Mouse (Mus musculus) hindbrain, embryonic 16.5 days (tissue): ENCODE results near the gene Tmed9. TPM values are rescaled to one million over a fixed set of nuclear protein-coding genes. Genes with fewer than 3 reads are reported as not detected.

Experiments used
- ATAC-seq: fragments of 200-750 bp; cut with Nextera tagmentation; 2 replicates; pipeline ENCODE4 v1.8.0; 2017; ENCODE audit warnings: moderate TSS enrichment, moderate library complexity
- H3K27ac ChIP-seq: fragments of 300-500 bp; sonication (generic); 2 replicates; pipeline ENCODE4 v1.5.1; 2014; ENCODE audit warnings: low read depth, mild to moderate bottlenecking, control low read depth, low read length, moderate library complexity
- H3K27me3 ChIP-seq: fragments of 300-500 bp; sonication (generic); replicated peaks from 2 replicates; pipeline ENCODE4 v1.6.1; 2014; ENCODE audit warnings: low read length; ENCODE audit not compliant: control insufficient read depth, insufficient read depth
- H3K36me3 ChIP-seq: fragments of 300-500 bp; sonication (generic); 2 replicates; pipeline ENCODE4 v1.6.1; 2014; ENCODE audit warnings: mild to moderate bottlenecking, low read length, moderate library complexity, mixed read lengths; ENCODE audit not compliant: control insufficient read depth, insufficient read depth
- H3K4me1 ChIP-seq: fragments of 300-500 bp; sonication (generic); 2 replicates; pipeline ENCODE4 v1.6.1; 2014; ENCODE audit warnings: low read depth, low read length; ENCODE audit not compliant: control insufficient read depth, insufficient read depth
- H3K4me2 ChIP-seq: fragments of 300-500 bp; sonication (generic); 2 replicates; pipeline ENCODE4 v1.6.1; 2014; ENCODE audit warnings: mild to moderate bottlenecking, low read length, control low read depth, moderate library complexity
- H3K4me3 ChIP-seq: fragments of 300-500 bp; sonication (generic); 2 replicates; pipeline ENCODE4 v1.5.1; 2014; ENCODE audit warnings: mild to moderate bottlenecking, low read length, control low read depth, moderate library complexity
- H3K9ac ChIP-seq: fragments of 300-500 bp; sonication (generic); 2 replicates; pipeline ENCODE4 v1.6.1; 2014; ENCODE audit warnings: low read depth, mild to moderate bottlenecking, control low read depth, low read length, moderate library complexity
- H3K9me3 ChIP-seq: fragments of 300-500 bp; sonication (generic); 2 replicates; pipeline ENCODE4 v1.6.1; 2014; ENCODE audit warnings: mild to moderate bottlenecking, low read length, moderate library complexity; ENCODE audit not compliant: control insufficient read depth
- WGBS: fragments of 180-500 bp; shearing (Covaris S2); extraction: QIAGEN DNeasy Blood & Tissue Kit; methylation state at CpG from one replicate; pipeline ENCODE4 v1.1.7; 2014; 5-methylcytosine and 5-hydroxymethylcytosine counted together
- polyA plus RNA-seq: library from polyadenylated mRNA; unstranded; fragments of >200 nt; fragmentation: Nextera tagmentation; extraction: Ambion mirVana; gene quantifications from 2 replicates; pipeline ENCODE4 v1.2.1, GENCODE M21; 2015

Tmed9 gene
- polyA plus RNA-seq, 1 experiment from 2014 or later = 102 TPM

- Histone ChIP-seq H3K9ac (peak within 1 kb of the TSS; percentile 86), H3K36me3 (peaks cover 46% of the 10 kb centered on the region), H3K4me1 (peaks cover 10% of the 10 kb centered on the region), H3K4me2 (peak within 1 kb of the TSS; percentile 83), H3K4me3 (peak within 1 kb of the TSS; percentile 86), H3K9me3 (no peaks in the 10 kb centered on the region), H3K27me3 (no peaks in the 10 kb centered on the region), H3K27ac (peak within 1 kb of the TSS; percentile 82)
- peak; percentile 98 for ATAC-seq
- WGBS = under 1% methylated on average over 70 of the region's 70 CpGs
Measured at GRCm38 (mm10) chr13:55536194-55537175, 37.0 kb upstream of the Tmed9 start, which contains the start of gene Ddx41. Gene Ddx41 (minus strand): TSS chr13:55536658.

GRCm38 (mm10) chr13:55540933-55541332 lies 32.6 kb upstream of the Tmed9 start:
- H3K36me3 ChIP-seq = peaks cover 55% of the 10 kb centered on the region
- no peak overlapping the region for H3K4me2 ChIP-seq
- H3K4me1 ChIP-seq = no peaks in the 10 kb centered on the region; the same call in 1 of the 2 replicates
- no peak for ATAC-seq
- no peaks in the 10 kb centered on the region for H3K27me3 ChIP-seq
- no peaks in the 10 kb centered on the region for H3K9me3 ChIP-seq
- no peak overlapping the region for H3K27ac ChIP-seq
- no peak overlapping the region for H3K9ac ChIP-seq
- 92% methylated on average over 2 of the region's 2 CpGs for WGBS
- no peak overlapping the region for H3K4me3 ChIP-seq

GRCm38 (mm10) chr13:55542891-55543290 lies 30.6 kb upstream of the Tmed9 start:
- Histone ChIP-seq H3K4me3 (no peak overlapping the region), H3K27me3 (no peaks in the 10 kb centered on the region), H3K9me3 (no peaks in the 10 kb centered on the region), H3K9ac (no peak overlapping the region), H3K4me1 (no peaks in the 10 kb centered on the region), H3K36me3 (peaks cover 61% of the 10 kb centered on the region), H3K27ac (no peak overlapping the region), H3K4me2 (no peak overlapping the region)
- WGBS = 95% methylated on average over 4 of the region's 4 CpGs
- no peak for ATAC-seq

DNA sequence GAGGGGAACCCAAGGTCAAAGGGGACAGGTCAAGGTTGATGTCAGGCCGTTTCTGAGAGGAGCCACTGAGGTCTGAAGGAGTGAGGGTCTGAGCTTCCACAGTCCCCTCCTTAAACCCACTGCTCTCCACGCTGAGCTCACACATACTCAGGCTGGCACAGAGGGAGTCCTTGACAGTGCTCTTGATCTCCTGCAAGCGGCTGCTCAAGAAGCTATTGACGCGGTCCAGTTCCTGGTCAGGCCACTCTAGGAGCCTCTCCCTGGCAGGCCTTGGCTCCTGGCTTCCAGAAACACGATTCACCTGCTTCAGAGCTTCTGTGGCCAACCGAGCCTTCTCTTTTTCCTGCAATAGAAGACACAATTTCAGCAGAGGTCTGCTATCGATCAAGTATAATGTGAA lies 30.1 kb upstream of the Tmed9 start:
- H3K4me1 ChIP-seq = no peaks in the 10 kb centered on the region

DNA sequence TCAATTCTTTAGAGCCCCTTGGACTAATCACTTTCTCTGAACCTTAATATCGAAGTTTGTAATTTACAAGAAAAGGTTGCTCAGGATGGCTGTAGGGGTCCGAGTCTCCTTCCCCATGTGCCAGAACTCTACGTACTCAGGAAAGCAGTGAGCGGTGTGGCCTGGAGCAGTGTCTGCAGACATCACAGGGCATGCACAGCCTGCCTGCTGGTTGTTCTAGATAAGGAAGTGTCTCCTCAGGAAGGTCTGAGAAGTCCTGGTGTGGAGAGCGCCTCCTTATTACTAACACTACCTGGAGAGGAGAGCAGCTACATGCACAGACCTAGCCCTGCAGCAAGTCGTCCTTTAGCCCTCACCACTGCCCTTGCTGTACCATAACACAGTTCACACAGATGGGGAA lies 28.7 kb upstream of the Tmed9 start:
- peaks cover 64% of the 10 kb centered on the region for H3K36me3 ChIP-seq
- H3K4me3 ChIP-seq = no peak overlapping the region
- no peaks in the 10 kb centered on the region for H3K27me3 ChIP-seq
- H3K9ac ChIP-seq = no peak overlapping the region
- WGBS = 90% methylated on average over 6 of the region's 6 CpGs
- H3K27ac ChIP-seq = no peak overlapping the region
- no peaks in the 10 kb centered on the region for H3K9me3 ChIP-seq
- no peak overlapping the region for H3K4me2 ChIP-seq
- H3K4me1 ChIP-seq = no peaks in the 10 kb centered on the region
- no peak for ATAC-seq

More for the DNA sequence above, 30.1 kb upstream of the Tmed9 start:
- ATAC-seq = no peak
- H3K9ac ChIP-seq = no peak overlapping the region
- H3K9me3 ChIP-seq = no peaks in the 10 kb centered on the region
- H3K36me3 ChIP-seq = peaks cover 63% of the 10 kb centered on the region
- H3K4me2 ChIP-seq = no peak overlapping the region
- H3K4me3 ChIP-seq = no peak overlapping the region
- H3K27ac ChIP-seq = no peak overlapping the region
- WGBS = 95% methylated on average over 8 of the region's 8 CpGs
- no peaks in the 10 kb centered on the region for H3K27me3 ChIP-seq

DNA sequence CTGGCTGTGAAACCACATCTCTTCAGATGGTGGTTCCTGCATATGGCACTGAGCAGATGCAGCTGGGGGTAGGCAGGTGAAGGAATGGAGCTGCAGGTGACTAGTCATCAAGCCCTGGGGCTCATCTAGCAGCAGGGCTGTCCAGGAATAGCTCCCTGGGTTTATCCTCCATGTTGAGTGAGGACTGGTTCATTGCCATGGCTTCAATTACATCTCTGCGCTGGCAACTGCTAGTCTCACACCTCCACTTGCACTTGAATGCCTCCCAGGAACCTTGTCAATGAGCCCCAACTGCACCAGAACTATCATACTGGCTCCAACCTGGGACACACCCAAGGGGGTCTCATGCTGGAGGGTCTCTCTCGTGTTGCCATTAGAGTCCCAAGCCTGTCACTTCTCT lies 25.6 kb upstream of the Tmed9 start:
- Histone ChIP-seq H3K9ac (no peak overlapping the region), H3K27me3 (no peaks in the 10 kb centered on the region), H3K4me1 (no peaks in the 10 kb centered on the region), H3K36me3 (peaks cover 55% of the 10 kb centered on the region), H3K9me3 (no peaks in the 10 kb centered on the region), H3K4me2 (no peak overlapping the region), H3K27ac (no peak overlapping the region), H3K4me3 (no peak overlapping the region)
- WGBS = 97% methylated on average over 2 of the region's 2 CpGs
- no peak for ATAC-seq

GRCm38 (mm10) chr13:55548426-55548825 lies 25.1 kb upstream of the Tmed9 start:
- H3K9me3 ChIP-seq = no peaks in the 10 kb centered on the region
- H3K4me2 ChIP-seq = no peak overlapping the region
- H3K27me3 ChIP-seq = no peaks in the 10 kb centered on the region
- no peaks in the 10 kb centered on the region for H3K4me1 ChIP-seq
- no peak overlapping the region for H3K27ac ChIP-seq
- 96% methylated on average over 5 of the region's 5 CpGs for WGBS
- H3K36me3 ChIP-seq = peaks cover 51% of the 10 kb centered on the region
- ATAC-seq = no peak
- no peak overlapping the region for H3K4me3 ChIP-seq
- no peak overlapping the region for H3K9ac ChIP-seq

GRCm38 (mm10) chr13:55549061-55549460 lies 24.5 kb upstream of the Tmed9 start:
- Histone ChIP-seq H3K9me3 (no peaks in the 10 kb centered on the region), H3K27ac (no peak overlapping the region), H3K9ac (no peak overlapping the region), H3K4me2 (no peak overlapping the region), H3K4me3 (no peak overlapping the region), H3K4me1 (no peaks in the 10 kb centered on the region), H3K27me3 (no peaks in the 10 kb centered on the region), H3K36me3 (peaks cover 48% of the 10 kb centered on the region)
- peak; percentile 14; the same call in 1 of the 2 replicates for ATAC-seq
- WGBS = 88% methylated on average over 15 of the region's 15 CpGs

DNA sequence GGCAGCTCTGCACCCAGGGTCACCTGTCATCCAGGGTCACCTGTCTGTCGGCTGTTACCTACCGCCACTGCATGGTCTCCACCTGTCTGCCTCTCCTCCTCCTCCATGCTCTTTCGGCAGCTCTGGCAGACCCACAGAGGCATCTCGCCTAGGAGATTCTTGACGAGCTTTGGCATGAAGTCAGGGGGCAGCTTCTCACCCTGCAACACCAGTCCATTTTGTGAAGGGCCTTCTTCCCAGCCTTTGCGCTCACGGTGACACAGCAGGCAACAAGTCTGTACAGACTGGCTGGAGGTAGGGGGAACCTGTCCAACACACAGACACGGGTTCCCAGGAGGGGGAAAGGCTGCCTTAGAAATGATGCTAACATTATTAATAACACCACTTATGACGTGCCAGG lies 17.6 kb upstream of the Tmed9 start:
- ATAC-seq = no peak
- peaks cover 16% of the 10 kb centered on the region for H3K36me3 ChIP-seq
- 87% methylated on average over 9 of the region's 9 CpGs for WGBS

More for the DNA sequence above, 17.6 kb upstream of the Tmed9 start:
- Histone ChIP-seq H3K9ac (no peak overlapping the region), H3K4me3 (no peak overlapping the region), H3K4me1 (no peaks in the 10 kb centered on the region), H3K9me3 (no peaks in the 10 kb centered on the region), H3K27me3 (no peaks in the 10 kb centered on the region), H3K27ac (no peak overlapping the region), H3K4me2 (no peak overlapping the region)
